Mouse (Mus musculus): ENCODE measurements around the gene Cyp1a1. TPM values are rescaled to one million over a fixed set of nuclear protein-coding genes. Genes with fewer than 3 reads are reported as not detected.

The Cyp1a1 gene
- polyA plus RNA-seq, 1 experiment, result not detected

DNA sequence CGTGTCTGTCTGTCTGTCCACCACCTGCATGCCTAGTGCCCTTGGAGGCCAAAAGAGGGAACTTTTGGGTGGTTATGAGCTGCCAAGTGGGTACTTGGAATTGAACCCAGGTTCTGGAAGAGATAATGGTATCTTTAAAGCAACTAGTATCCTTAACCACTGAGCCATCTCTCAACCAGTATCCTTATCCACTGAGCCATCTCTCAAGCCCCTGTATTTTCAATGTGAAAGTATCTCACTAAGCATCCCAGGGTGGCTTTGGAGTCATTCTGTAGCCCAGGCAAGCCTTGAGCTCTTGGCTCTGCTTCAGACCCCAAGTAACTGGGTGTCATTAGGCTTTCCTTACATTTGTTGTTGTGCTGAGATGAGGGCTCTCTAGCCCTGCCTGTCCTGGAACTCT lies 32.8 kb upstream of the Cyp1a1 start:
- H3K4me1 ChIP-seq (ENCODE audit: control insufficient read depth, insufficient read depth, low read length), result peaks cover 2% of the 10 kb centered on the region; the same call in 1 of the 2 replicates
- no peak for TF ChIP-seq CTCF (IDR thresholded peaks at IDR 0.05; ENCODE audit: borderline replicate concordance, insufficient read depth, low read length)
- TF ChIP-seq POLR2A (IDR thresholded peaks at IDR 0.05; ENCODE audit: low read depth, low read length), result no peak
- no peak overlapping the region for H3K4me3 ChIP-seq (ENCODE audit: insufficient read depth, low read length)
- no peak overlapping the region for H3K27ac ChIP-seq (ENCODE audit: insufficient read depth, low read length)

DNA sequence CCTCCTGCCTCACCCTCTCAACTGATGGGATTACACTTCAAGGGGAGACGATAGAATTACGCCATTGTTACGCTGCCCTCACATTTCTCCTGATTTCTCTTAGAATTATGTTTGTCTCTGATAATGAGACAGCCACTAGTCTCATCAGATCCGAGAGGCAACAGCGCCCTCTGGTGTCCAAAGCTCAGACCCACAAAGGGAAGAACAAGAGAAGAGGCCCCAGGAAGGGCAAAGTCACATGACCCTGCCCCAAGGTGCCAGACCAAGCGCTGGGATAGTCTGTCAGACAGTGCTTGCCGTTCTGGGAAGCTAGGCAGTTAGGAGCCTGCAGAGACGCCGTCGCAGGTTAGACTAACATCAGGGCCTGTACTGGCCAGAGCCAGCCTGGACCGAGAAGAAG lies 32.0 kb upstream of the Cyp1a1 start:
- Histone ChIP-seq H3K27ac (ENCODE audit: insufficient read depth, low read length) (no peak overlapping the region), H3K4me3 (ENCODE audit: insufficient read depth, low read length) (no peak overlapping the region), H3K4me1 (ENCODE audit: control insufficient read depth, insufficient read depth, low read length) (peaks cover 2% of the 10 kb centered on the region; the same call in 1 of the 2 replicates)
- TF ChIP-seq CTCF (IDR thresholded peaks at IDR 0.05; ENCODE audit: borderline replicate concordance, insufficient read depth, low read length) (peak; percentile 72; the same call in 1 of the 2 replicates), POLR2A (IDR thresholded peaks at IDR 0.05; ENCODE audit: low read depth, low read length) (peak; percentile 55)

DNA sequence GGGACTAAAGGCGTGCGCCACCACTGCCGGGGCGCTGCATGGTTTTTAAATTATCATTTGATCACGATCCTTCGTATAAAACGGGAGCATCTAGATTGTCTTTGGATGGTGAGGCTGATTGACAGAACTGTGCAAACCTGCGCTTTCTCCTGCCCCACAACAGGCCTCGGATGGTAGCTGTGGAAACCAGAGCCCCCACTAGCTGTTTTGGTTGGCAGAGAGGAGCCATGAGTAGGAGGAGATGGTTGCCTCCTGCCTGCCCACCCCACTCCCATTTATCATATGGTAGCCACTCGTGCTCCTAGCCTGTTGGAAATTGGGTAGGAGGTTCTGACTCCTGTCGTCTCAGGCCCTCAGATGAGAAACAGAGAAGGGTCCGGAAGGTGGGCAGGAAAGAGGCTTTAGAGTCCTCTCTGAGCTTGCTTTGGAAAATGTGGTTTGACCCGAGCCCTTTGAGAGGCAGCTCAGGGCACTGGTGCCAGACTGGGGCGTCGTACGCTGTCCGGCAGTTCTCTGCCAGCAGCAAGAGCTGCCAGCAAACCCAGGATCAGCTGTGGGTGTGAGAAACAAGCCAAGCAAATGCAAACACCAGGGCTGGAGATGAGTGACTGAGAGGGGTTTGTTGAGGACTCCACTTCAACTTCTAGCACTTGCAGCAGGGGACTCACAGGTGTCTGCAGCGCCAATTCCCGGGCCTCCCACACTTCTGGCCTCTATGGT lies 30.9 kb upstream of the Cyp1a1 start:
- TF ChIP-seq CTCF (IDR thresholded peaks at IDR 0.05; ENCODE audit: borderline replicate concordance, insufficient read depth, low read length), result no peak
- no peak for TF ChIP-seq POLR2A (IDR thresholded peaks at IDR 0.05; ENCODE audit: low read depth, low read length)
- no peak overlapping the region for H3K4me3 ChIP-seq (ENCODE audit: insufficient read depth, low read length)
- no peaks in the 10 kb centered on the region for H3K4me1 ChIP-seq (ENCODE audit: control insufficient read depth, insufficient read depth, low read length)
- no peak overlapping the region for H3K27ac ChIP-seq (ENCODE audit: insufficient read depth, low read length)

DNA sequence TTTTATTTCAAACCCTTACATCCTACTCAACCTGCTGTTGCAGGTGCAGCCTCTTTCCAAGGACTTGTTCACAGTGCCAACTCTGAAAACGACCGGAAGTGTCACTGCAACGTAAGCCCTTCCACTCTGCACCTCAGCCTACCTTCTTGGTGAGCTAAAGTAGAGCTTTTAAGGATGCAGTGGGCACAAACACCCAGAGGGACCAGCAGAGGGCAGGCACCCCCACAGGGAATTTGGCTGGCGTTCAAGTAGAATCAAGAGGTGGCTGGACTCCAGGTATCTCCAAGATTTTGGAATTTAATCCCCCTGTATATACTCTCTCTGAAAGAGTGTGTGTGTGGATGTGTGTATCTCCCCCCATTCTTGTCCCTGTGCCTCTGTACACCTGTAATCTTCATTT lies 29.9 kb upstream of the Cyp1a1 start:
- Histone ChIP-seq H3K4me1 (ENCODE audit: control insufficient read depth, insufficient read depth, low read length) (no peaks in the 10 kb centered on the region), H3K4me3 (ENCODE audit: insufficient read depth, low read length) (no peak overlapping the region), H3K27ac (ENCODE audit: insufficient read depth, low read length) (no peak overlapping the region)
- no peak for TF ChIP-seq POLR2A (IDR thresholded peaks at IDR 0.05; ENCODE audit: low read depth, low read length)
- no peak for TF ChIP-seq CTCF (IDR thresholded peaks at IDR 0.05; ENCODE audit: borderline replicate concordance, insufficient read depth, low read length)

DNA sequence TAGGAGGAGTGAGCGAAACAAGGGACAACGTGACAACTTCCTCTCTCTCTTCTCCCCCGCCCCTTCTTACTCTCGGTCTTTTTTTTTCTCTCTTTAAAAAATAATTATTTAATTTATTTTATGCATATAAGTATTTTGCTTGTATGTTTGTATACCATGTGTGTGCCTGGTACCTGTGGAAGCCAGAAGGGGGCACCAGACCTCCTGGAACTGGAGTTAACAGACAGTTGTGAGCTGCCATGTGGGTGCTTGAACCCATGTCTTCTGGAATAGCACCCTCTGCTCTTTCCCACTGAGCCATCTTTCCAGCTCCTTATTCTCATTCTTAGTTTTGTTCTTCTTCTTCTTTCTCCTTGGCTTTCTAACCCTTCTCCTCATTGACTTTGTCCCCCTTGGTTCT lies 28.8 kb upstream of the Cyp1a1 start:
- TF ChIP-seq CTCF (IDR thresholded peaks at IDR 0.05; ENCODE audit: borderline replicate concordance, insufficient read depth, low read length) (no peak), POLR2A (IDR thresholded peaks at IDR 0.05; ENCODE audit: low read depth, low read length) (no peak)
- no peaks in the 10 kb centered on the region for H3K4me1 ChIP-seq (ENCODE audit: control insufficient read depth, insufficient read depth, low read length)
- H3K4me3 ChIP-seq (ENCODE audit: insufficient read depth, low read length), result no peak overlapping the region
- H3K27ac ChIP-seq (ENCODE audit: insufficient read depth, low read length), result no peak overlapping the region

DNA sequence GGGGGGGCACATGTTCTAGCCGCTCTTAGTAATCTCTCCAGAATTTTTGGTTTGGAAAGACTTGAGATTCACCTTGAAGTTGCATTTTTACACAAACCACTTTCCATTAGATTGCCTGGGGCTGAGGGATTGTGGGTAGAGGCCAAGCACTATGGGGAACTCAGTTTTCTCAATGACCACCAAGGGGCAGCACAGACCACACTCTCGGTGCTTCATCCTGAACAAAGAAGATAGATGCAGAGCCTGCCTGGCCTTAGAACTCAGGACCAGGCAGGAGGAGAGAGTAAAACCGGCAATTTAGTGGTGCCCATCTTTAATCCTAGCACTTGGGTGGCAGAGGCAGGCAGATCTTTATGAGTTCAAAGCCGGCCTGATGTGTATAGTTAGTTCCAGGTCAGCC lies 28.0 kb upstream of the Cyp1a1 start:
- TF ChIP-seq CTCF (IDR thresholded peaks at IDR 0.05; ENCODE audit: borderline replicate concordance, insufficient read depth, low read length) (peak; percentile 81; the same call in 1 of the 2 replicates), POLR2A (IDR thresholded peaks at IDR 0.05; ENCODE audit: low read depth, low read length) (no peak)
- H3K4me1 ChIP-seq (ENCODE audit: control insufficient read depth, insufficient read depth, low read length), result no peaks in the 10 kb centered on the region

DNA sequence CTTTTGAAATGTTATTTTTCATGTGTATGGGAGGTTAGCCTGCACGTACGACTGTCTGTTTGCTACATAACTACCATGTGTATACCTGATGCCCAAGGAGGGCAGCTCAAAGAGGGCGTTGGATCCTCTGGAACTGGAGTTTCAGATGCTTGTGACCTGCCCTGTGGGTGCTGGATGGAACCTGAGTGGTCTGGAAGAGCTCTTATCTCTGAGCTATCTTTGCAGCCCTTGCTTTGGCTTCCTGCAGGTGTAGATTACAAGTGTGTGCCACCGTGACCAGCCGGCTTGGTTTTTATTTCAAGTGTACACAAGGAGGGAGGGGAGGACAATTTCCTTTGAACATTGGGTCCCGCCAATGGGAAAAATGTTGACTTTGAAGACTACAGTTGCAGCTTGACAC lies 27.2 kb upstream of the Cyp1a1 start:
- Histone ChIP-seq H3K4me1 (ENCODE audit: control insufficient read depth, insufficient read depth, low read length) (no peaks in the 10 kb centered on the region), H3K4me3 (ENCODE audit: insufficient read depth, low read length) (no peak overlapping the region), H3K27ac (ENCODE audit: insufficient read depth, low read length) (no peak overlapping the region)
- TF ChIP-seq POLR2A (IDR thresholded peaks at IDR 0.05; ENCODE audit: low read depth, low read length) (no peak), CTCF (IDR thresholded peaks at IDR 0.05; ENCODE audit: borderline replicate concordance, insufficient read depth, low read length) (no peak)

More for the DNA sequence above, 28.0 kb upstream of the Cyp1a1 start:
- no peak overlapping the region for H3K27ac ChIP-seq (ENCODE audit: insufficient read depth, low read length)
- H3K4me3 ChIP-seq (ENCODE audit: insufficient read depth, low read length), result no peak overlapping the region

DNA sequence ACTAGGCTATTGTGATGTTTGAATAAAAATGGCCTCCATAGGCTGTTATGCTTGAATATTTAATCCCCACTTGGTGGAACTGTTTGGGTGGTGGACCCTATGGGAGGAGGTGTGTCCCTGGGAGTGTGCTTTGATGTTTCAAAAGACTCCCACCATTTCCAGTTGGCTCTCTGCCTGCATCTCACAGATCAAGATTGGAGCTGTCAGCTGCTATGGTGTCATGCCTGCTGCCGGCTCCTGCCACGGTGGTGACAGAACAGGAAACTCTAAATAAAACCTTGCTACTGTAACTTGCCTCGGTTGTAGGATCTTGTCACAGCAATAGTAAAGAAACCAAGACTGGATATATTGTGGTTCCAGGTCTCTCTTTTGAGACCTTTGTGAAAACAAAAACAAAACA lies 26.2 kb upstream of the Cyp1a1 start:
- Histone ChIP-seq H3K4me3 (ENCODE audit: insufficient read depth, low read length) (no peak overlapping the region), H3K27ac (ENCODE audit: insufficient read depth, low read length) (no peak overlapping the region), H3K4me1 (ENCODE audit: control insufficient read depth, insufficient read depth, low read length) (no peaks in the 10 kb centered on the region)
- no peak for TF ChIP-seq POLR2A (IDR thresholded peaks at IDR 0.05; ENCODE audit: low read depth, low read length)
- no peak for TF ChIP-seq CTCF (IDR thresholded peaks at IDR 0.05; ENCODE audit: borderline replicate concordance, insufficient read depth, low read length)

DNA sequence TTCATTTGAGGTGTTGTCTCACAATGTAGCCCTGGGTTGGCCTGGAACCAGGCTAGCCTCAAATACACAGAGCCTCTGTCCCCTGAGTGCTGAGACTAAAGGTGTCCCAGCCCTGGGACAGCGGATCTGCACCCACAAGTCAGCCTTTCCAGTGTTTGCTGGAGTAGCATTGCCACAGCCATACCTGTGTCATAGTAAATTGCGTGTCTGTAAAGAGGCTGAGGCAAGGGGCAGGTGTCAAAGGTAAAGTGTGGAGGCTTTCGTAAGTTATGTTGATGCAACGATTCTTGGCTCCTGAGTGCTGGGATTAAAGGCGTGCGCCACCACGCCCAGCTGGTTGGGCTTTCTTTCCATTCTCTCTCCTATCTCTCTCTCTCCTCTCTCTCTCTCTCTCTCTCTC lies 23.1 kb upstream of the Cyp1a1 start:
- no peaks in the 10 kb centered on the region for H3K4me1 ChIP-seq (ENCODE audit: control insufficient read depth, insufficient read depth, low read length)
- H3K27ac ChIP-seq (ENCODE audit: insufficient read depth, low read length), result no peak overlapping the region
- TF ChIP-seq POLR2A (IDR thresholded peaks at IDR 0.05; ENCODE audit: low read depth, low read length) (no peak), CTCF (IDR thresholded peaks at IDR 0.05; ENCODE audit: borderline replicate concordance, insufficient read depth, low read length) (no peak)
- no peak overlapping the region for H3K4me3 ChIP-seq (ENCODE audit: insufficient read depth, low read length)

DNA sequence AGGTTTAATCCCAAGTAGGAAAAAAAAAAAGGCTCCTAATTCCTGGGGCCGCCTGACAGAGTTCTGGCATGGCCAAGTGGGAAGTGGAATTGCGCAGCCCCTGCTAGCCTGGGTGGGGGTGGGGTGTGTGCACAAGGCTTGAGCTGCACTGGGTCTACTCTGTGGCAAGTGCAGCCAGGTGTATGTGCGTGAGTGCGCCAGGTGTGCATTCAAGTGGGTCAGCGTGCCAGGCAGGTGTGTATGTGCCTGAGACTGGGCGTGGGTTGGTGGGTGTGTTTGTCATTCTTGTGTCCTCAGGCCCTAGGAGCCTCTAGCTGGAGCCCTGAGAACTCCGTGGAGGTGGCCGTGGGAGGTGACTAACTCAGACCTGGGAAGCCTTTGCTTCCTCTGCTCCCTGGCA lies 21.2 kb upstream of the Cyp1a1 start:
- no peak overlapping the region for H3K4me3 ChIP-seq (ENCODE audit: insufficient read depth, low read length)
- no peaks in the 10 kb centered on the region for H3K4me1 ChIP-seq (ENCODE audit: control insufficient read depth, insufficient read depth, low read length)
- TF ChIP-seq POLR2A (IDR thresholded peaks at IDR 0.05; ENCODE audit: low read depth, low read length) (no peak), CTCF (IDR thresholded peaks at IDR 0.05; ENCODE audit: borderline replicate concordance, insufficient read depth, low read length) (no peak)
- H3K27ac ChIP-seq (ENCODE audit: insufficient read depth, low read length), result no peak overlapping the region

All from embryonic fibroblast, embryonic 13.5 days (primary cell).